Mouse (Mus musculus) MN1 (cell line): ENCODE results near the gene Pla2g4e.

Source experiments
- DNase-seq: peaks from one replicate; pipeline ENCODE4 v3.0.0-alpha.2; 2016; ENCODE audit warnings: low spot score

Gene Pla2g4e

DNA sequence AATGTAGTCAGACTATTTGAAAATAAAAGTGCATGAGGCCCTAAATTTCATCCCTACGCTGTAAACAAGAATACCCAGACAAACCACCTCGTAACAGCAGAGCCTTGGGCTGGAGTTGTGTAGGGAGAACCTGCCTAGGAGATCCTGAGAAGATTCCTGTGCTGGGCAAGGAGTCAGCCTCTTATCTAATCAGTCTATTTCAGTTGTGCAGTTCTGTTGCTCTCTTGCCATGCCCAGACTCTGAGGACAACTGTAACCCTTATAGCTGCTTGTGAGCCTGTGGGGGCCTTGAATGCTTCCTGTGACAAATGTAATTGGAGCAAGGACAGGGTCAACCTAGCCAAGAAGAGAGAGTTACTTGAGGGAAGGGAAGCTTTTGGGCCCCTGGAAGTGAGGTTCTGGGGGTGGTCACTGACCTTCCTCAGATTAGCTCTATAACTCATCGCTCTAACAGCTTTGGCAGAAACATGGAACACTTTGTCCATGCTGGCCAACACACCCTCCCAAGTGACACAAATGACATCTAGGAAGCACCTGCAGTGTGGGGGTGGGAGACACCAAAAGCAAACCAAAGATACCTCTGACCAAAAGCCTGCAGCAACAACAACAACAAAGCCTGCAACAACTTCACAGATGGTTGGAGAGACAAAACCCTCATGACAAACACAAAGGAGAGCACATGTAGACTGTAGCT lies 9.0 kb downstream of the Pla2g4e start:
- no peak for DNase-seq

DNA sequence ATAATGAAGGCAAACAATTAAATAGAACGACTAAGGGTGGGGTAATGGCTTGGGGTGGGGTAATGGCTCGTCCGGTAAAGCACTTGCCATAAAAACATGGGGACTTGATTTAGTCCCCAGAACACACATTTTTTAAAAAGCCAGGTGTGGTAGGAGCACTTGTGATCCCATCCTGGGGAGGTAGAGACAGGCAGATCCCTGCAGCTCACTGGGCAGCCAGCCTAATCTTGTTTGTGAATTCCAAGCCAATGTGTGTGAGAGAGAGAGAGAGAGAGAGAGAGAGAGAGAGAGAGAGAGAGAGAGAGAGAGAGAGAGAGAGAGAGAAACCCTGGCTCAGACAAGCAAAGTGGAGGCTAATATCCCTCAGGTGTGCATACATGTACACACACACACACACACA lies 9.8 kb downstream of the Pla2g4e start:
- DNase-seq, result no peak

DNA sequence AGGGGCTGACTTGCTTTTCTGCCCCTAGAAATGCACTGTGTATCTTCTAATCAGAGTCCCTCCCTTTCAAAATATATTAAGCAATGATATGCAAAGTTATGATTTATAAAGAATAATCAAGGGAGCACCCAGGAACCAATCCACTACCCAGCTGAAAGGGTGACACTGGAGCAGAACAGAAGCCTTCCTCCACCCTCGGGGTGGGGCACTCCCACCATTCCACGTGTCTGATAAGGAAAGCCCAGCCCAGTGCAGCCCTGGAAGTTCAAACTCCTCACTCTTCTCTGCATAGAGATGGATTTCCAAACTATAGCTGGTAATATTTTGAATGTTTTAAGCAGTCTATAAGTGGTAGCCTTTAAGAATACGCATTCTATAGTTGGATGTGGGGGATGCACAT lies 13.5 kb downstream of the Pla2g4e start:
- no peak for DNase-seq

DNA sequence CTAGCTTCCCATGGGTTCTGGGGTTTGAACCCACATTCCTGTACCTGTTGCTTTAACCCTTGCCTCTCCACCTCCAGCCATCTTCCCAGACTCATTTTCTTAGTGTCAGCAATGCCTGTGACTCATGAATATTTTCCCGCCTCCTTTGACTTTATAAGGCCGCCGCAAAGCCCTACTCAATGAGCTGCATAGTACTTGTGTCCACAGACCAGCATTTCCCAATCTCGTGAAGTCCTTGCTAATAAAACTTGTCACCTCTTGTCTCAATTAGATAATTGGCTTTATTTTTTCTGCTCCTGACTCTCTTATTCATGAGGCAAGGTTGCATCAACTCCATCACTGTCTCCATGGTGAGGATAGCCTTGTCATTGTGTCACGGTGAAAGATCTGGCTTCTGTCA lies 30.5 kb downstream of the Pla2g4e start:
- no peak for DNase-seq

DNA sequence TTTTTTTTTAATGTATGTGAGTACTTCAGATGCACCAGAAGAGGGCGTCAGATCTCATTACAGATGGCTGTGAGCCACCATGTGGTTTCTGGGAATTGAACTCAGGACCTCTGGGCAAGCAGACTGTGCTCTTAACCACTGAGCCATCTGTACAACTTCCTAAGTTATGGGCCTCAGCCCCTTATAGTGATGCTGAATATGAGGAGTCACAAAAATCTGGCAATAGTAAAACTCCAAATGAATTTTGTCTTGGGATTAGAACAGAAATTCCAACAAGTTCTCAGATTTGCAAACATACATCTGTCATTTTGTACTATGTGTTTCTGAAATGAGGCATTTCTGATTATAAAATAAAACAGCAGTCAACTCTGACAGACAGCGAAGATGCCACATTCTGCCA lies 33.7 kb downstream of the Pla2g4e start:
- DNase-seq, result no peak

DNA sequence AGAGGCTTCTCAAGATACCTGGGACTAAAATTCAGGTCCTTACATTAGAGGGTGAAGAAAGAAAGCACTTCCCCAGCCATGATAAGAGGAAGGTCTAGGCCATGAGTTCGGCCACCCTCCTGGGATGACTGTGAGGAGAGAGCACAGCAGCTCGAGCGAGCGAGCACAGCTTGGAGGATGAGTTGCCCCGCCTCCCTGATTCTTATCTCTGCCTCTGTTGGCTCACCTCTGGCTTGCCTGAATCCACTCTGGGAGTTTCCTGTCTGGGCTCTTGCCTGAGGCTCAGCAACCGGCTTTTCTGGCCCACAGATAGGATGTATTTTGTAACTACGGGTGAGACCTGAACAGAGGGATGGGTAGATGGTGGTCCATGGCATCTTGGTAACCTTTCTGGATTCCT lies 37.2 kb downstream of the Pla2g4e start:
- no peak for DNase-seq

DNA sequence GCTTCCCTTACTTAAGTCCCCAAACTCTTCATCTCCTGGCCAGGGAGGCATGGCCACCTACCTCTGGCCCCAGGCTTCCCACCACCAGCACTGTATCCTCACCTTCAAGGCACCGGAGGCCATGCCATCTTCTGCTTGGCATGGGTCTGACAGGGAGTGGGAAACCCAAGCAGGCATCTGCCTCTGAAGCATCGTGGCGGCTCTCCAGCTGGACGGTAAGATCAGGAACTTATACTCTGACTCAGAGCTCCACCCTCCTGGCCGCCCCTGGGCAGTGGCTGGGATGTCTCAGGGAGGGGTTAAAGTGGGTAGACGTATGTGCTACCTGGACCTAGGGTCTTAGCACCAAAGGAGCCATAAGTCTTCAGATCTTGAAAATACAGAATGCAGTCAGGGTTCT lies 38.1 kb downstream of the Pla2g4e start:
- DNase-seq, result no peak

DNA sequence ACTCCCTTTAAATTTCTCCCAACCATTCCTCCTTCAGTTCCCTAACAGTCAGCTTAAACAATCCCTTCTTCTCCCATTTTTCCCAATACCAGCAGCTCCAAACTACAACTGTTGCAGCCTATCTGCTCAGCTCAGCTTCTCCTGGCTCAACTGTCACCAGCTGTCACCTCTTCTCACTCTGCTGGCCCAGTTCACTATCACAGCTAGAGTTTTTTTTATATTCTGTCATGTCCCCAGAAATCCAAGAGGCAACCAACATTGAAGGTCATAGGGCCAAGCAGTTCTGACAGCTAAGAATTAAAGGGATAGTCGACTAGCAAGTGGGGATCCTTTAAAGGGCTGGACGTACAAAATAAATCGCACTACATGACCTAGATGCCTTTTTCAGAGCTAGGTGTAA lies 41.4 kb downstream of the Pla2g4e start:
- DNase-seq, result no peak

DNA sequence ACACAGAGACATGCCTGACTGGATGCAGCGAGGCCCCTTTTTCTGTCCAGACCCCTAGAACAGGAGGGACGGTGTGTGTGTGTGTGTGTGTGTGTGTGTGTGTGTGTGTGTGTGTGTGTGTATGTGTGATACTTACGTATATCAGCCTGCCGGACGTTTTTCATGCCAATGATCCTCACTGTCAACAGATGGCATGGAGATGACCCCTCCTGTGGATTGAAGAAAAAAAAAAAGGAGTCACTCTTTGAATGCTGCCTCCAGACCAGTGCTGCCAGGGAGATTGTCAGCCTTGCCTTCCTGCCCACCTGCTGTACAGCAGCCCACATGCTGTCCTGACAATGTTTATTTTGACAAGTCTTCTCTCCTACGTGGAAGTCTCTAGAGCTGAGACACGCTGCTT lies 45.1 kb downstream of the Pla2g4e start:
- no peak for DNase-seq

DNA sequence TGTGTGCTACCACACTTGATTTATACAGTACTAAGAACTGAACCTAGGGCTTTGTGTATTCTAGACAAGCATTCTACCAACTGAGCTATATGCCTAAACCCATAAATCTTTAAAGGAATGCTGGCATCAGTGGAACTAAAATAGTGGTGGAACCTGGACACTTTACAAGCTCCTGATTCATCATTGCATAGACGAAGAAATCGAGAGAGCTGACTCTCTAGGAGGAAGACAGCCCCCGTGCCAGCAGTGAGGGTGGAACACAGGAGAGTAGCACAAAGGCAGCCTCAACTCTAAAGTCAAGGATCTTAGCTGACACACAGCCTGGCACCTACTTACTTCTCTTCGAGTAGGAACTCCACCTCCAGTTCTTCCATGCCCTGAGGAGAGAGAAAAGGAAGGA lies 57.0 kb downstream of the Pla2g4e start:
- DNase-seq, result no peak

DNA sequence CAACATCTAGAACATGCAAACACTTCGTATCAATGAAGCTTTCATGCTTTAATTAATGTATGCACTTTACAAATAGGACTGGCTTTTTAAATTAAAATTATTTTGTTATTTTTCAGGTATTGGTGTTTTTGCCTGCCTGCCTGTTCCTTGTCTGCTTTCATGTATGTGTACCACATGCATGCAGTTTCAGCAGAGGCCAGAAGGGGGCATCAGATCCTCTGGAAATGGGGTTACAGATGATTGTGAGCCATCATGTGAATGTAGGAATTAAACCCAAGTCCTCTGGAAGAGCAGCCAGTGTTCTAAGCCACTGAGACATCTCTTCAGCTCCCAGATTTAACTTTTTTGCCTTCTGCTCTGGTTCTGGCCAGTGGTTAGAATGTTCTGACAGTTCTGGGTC lies 57.6 kb downstream of the Pla2g4e start:
- DNase-seq, result no peak

DNA sequence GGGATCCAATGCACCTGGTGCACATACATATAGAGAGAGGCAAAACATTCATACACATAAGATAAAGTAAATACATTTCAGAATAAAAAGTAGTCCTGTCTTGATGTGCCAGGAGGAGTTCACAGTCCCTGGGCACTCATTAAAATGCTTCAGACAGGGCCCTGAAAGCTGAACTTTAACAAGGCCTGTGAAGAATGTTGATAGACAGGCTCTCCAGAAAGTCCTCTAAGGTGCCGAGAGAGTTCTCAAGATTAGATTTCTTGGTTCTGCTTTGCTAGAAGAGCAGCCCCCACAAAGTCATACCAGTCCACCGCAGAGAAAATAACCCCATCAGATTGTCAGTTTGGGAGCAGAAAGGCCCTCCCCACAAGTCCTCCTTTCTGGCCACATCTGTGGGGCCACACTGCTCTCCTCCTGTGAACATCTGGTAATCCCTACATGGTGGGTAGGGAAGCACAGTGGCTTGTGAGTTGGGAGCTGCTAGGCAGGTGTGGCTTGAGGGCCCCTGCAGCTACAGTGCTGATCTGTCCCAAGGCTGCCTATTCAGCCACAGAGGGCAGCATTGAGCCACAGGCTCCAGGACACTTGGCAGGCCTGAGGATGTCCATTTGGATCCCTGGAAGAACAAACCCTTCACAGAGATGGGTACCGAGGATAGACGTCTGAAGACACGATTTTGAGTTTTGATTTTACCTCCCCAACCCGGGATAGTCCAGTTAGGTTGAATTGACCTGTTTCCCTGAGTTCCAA lies 59.4 kb downstream of the Pla2g4e start:
- no peak for DNase-seq

DNA sequence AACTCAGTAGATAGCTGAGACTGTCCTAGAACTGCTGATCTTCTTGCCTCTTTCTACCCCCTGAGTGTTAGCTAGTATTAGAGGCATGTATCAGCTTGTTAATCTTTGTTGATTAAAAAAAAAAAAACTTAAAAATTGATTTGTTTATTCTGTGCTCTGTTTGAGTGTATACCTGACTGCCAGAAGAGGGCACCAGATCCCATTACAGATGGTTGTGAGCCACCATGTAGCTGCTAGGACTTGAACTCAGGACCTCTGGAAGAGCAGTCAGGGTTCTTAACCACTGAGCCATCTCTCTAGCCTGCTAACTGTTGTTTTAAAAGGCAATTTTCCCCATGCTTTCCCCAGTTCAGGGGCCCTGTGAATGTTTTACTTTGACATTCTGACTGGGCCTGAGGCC lies 66.2 kb downstream of the Pla2g4e start:
- no peak for DNase-seq

DNA sequence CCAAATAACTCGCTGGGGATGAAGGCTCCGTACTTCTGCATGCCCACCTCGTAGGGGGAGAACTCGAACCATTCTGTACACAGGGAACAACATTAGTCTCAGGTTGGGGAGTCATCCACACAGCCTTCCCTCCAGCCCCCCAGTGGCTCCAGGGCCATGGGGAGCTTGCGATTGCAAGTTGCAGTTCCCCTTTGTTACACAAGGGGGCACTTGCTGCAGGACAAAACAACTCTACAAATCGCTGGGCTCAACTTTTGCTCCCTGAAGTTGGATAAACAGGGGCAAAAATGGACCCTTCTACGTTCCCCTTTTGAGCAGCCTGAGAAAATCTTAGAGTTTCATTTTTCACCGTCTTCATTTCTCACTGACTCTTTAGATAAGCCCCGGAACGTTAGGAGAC lies 71.4 kb downstream of the Pla2g4e start:
- DNase-seq, result peak; percentile 21

DNA sequence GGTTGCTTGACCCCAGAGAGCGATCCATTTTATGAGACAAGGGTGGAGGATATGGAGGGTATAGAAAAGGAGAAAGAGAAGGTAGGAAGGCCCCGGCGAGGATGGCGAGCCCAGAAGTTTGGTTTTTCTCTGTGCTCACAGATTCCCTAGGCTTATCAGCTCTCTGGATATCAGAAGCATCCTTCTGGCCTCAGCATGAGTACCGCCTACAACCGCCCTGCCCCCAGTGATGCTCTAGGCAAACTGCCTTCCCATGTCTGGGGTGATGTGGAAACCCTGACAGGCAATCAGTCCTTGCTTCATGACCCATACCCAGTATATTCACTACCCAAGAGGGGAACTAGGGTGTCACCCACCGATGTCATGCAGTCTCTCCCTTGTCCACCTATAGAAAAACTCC lies 73.8 kb downstream of the Pla2g4e start:
- DNase-seq, result no peak

DNA sequence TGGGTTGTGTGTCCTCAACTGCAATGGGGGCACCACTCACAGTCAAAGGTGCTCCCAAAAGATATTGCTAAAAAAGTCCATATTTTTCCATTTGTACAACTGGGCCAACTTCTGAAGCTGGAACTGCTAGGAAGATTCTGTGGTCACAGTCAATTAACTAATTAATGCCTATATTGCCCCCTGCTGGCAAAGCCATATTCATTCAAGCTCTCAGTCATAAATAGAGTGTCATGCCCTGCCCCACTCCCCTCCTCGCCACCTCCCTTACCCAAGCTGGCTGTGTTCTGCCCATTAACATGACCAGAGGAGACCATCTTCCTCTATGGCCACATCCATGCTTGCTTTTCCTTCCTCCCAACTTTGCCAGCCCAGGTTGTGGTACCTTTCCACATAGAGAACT lies 74.4 kb downstream of the Pla2g4e start:
- DNase-seq, result peak; percentile 21

DNA sequence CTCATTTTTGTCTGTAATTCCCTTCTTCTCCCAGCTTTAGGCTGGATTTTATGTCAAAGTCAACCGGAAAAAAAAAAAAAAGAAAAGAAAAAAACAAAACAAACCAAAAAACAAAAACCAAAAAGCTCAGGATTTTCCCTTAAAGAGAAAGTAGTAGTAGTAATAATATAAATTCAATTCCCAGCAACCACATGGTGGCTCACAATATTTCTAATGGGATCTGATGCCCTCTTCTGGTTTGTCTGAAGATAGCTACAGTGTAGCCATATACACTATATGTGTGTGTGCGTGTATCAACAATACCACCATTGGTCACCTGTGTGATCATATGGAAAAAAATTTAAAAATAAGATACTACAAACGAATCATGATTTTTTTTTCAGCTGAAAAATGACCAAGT lies 75.8 kb downstream of the Pla2g4e start:
- DNase-seq, result no peak

DNA sequence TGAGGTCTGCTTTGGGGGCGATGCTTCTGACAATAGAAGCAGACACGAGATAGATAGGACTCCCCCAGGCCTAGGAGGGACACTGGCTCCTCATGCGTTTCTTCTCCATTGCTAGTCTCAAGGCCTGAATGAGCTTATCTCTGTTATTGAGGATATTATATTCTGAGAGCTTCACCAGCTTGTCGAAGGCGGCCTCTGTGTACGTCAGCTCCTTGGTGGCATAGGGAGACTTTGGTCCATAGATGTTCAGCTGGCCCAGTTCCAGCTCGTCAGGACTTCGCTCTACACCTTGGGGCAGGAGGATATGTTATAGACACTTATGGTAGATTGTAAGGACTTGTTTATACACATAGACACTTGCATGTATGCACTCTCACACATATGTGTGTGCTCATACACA lies 77.4 kb downstream of the Pla2g4e start:
- DNase-seq, result no peak

DNA sequence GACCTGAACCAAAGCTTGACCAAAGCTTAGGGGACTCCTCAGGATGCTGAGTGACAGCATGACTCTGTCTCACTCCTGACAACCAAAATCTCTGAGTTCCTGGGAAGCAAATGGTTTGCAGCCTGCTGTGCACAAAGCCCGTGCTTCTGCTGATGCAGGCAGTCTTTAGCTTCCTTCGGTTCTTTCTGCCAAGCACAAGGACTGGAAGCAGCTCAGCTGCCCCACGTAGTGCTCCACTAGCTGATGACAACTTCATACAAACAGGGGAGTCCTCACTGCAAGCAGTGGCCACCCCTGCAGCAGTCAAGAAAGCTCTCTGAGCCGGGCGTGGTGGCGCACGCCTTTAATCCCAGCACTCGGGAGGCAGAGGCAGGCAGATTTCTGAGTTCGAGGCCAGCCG lies 79.7 kb downstream of the Pla2g4e start:
- no peak for DNase-seq

DNA sequence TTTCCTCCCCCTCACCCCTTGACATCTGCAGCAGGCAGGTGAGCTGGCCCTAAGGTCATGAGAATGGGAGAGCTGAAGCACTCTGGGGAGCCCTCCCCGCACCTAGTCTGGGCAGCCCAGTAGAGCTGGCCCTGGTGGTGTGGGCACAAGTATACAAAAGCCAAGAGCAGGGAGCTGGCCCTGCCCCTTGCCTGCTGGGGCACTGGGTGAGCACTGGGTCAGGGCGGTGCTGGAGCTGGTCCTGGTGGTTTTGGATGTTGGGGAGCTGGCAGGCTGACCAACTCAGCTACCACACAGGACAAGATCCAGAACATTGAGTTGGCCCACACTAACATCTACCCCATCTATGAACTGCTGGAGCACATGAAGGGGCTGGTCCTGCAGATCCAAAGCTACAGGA lies 85.7 kb downstream of the Pla2g4e start:
- DNase-seq, result no peak

DNA sequence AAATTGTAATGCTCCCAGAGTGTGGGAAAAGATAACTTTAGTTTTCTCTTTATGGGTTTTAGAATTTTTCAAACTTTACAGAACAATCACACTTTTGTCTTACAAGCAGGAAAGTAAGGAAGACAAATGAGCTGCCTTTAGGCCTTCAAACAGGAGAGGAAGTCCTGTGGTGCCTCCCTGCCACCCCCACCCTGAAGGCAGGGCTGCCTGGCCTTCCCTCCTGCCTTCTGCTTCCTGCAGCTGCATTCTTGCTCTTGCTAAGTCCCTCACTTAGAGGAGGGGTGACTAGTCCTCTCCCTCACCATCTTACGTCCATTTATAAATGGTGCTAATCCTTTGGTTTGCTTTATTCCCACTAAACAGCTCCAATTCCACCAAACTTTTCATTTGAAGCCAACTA lies 86.3 kb downstream of the Pla2g4e start:
- no peak for DNase-seq

DNA sequence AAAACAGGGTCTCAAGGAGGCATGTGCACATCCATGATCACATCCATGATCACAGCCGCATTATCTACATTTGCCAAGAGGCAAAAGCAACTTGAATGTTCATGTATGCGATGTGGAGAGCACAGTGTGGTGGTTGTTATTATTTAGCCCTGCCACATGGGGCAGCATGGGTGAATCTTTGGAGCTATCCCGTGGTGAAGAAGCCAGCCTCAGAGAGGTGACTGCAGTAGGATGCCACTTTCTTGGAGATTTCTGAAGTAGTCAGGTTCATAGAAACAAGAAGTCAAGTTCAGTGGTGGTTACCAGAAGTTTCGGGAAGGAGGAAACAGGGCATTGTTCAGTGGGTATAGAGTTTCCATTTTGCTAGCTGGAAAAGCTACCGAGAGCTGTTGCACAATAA lies 87.1 kb downstream of the Pla2g4e start:
- DNase-seq, result no peak

DNA sequence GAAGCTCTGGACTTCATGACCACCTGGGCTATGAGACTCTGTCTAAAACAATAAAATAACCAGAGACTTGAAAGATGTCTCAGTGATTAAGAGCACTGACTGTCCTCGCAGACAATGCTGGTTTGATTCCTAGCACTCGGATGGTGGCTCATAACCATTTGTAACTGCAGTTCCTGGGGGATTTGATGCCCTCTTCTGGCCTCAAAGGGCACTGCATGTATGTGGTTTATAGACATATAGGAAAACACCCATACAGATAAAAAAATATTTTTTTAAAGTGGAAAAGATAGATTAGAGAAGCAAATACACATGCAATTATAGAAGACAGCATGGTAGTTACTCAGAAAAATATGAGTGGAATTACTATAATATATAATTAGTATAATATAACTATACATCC lies 87.5 kb downstream of the Pla2g4e start:
- DNase-seq, result no peak

DNA sequence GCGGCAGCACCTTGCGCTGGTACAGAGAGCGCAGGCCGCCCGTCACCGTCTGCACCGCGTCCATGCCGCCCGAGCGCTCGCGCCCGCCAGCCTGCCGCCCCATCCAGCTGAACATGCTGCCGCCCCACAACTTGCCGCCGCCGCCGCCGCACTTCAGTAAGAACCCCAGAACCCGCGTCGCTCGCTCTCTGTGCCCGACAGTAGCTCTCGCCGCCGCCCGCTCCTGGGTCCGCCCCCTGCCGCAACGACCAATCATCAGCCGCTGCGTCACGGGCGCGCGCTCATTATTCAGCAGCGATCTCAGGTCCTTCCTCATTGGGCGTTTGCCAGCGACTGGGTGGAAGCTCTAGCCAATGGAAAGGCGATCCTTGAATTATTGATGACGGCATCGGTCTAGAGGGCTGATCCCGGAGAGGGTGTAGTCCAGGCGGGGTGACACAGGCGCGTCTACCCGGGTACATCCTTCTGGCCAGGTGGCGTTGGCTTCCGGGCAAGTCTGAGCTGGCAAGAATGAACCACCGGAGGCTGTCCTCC lies 90.7 kb downstream of the Pla2g4e start, which contains the start of gene Ehd4:
Gene Ehd4, minus strand, starts transcription at position 246 of the 534 bp plus-strand sequence.
- DNase-seq, result peak; percentile 98
